14 mouse cellular contexts compared by ENCODE assay signal in the genomic region with DNA sequence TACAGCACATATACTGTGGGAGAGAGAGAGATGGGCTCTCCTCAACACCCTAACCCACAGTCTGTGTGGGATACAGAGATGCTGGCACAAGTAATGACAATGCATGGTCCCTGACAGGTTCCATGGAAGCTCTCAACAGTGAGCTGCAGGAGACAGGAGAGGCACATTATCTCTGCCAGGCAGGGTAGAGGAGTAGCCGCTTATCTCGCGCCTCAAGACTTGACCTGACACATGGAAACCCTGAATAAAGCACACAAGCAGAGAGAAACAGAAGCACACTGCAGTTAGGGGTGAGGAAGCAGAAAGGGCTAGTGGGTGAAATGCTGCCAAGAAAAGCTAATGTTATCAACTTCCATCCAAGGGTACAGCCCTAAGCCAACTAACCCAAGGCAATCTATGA. TPM values are rescaled to one million over a fixed set of nuclear protein-coding genes. Genes with fewer than 3 reads are reported as not detected.
DNase-seq lines count a peak whose midpoint lies in the region; ATAC-seq and TF ChIP-seq lines count a peak whose summit lies in the region.
"Had no signal": no experiment of that assay in that cellular context is flagged by ENCODE, and none has a peak within 500 bp of the region (broad histone marks: within the 10 kb centered on the region; RNA-seq: fewer than 3 reads in every experiment).

No protein-coding gene starts in this region.

- no peak for TF ChIP-seq CTCF in gastrocnemius, adult 2 months (IDR thresholded peaks at IDR 0.05)

- no peak for DNase-seq in gastrocnemius, adult 2 months
- no peak for DNase-seq in gastrocnemius, postnatal 4 days (ENCODE audit: low spot score in 2 of 2)
- DNase-seq in ovary, adult 18-20 months (ENCODE audit: low spot score) = peak; percentile 29
- no peak for DNase-seq in ovary, postnatal 10 days (ENCODE audit: low spot score)
- peak; percentile 20 for DNase-seq in yolk sac, embryonic 10.5 days (ENCODE audit: low spot score)
- no peak for DNase-seq in adrenal gland, adult 2 months
- DNase-seq in right cerebral cortex, postnatal 10 days (ENCODE audit: low spot score in 2 of 2) = no peak
- DNase-seq: kidney, adult 9 months; lung, postnatal 14 days; right cerebral cortex, postnatal 14 days had no signal

- intact Hi-C loops in gastrocnemius, adult 2 months (cut with DNase I) = no loop called here

- 20% methylated on average over 3 of the region's 3 CpGs for WGBS in liver, embryonic 15.5 days (ENCODE audit: insufficient replicate concordance)

- 0 out of 2 replicates have a peak overlapping the region, but pooled peaks have one; percentile 45 for H3K9ac ChIP-seq in liver, embryonic 15.5 days
- H3K9ac ChIP-seq: neural tube, embryonic 15.5 days had no signal

- ATAC-seq in liver, embryonic 15.5 days (ENCODE audit: insufficient read depth) = peak; percentile 99
- ATAC-seq: activated CD4-positive, CD25-positive, alpha-beta regulatory T cell, adult 4 months had no signal

- H3K27me3 ChIP-seq in liver, embryonic 15.5 days = no peaks in the 10 kb centered on the region
- H3K27me3 ChIP-seq: neural tube, embryonic 15.5 days had no signal

- H3K4me2 ChIP-seq in liver, embryonic 15.5 days = peak overlapping the region; percentile 61
- H3K4me2 ChIP-seq: neural tube, embryonic 15.5 days had no signal

- no peaks in the 10 kb centered on the region for H3K36me3 ChIP-seq in liver, embryonic 15.5 days (replicated peaks)
- H3K36me3 ChIP-seq: limb, embryonic 10.5 days had no signal

- H3K27ac ChIP-seq in gastrocnemius, adult 2 months = peak overlapping the region; percentile 38; the same call in 1 of the 2 replicates
- peak overlapping the region; percentile 99 for H3K27ac ChIP-seq in liver, embryonic 15.5 days (replicated peaks)
- H3K27ac ChIP-seq: limb, embryonic 10.5 days; neural tube, embryonic 15.5 days had no signal

- H3K4me3 ChIP-seq in gastrocnemius, adult 2 months = no peak overlapping the region
- no peak overlapping the region for H3K4me3 ChIP-seq in liver, embryonic 15.5 days (replicated peaks)
- H3K4me3 ChIP-seq: limb, embryonic 10.5 days; neural tube, embryonic 15.5 days had no signal

- H3K4me1 ChIP-seq in liver, embryonic 15.5 days (replicated peaks) = peaks cover 43% of the 10 kb centered on the region

- no peaks in the 10 kb centered on the region for H3K9me3 ChIP-seq in liver, embryonic 15.5 days (replicated peaks)
- H3K9me3 ChIP-seq: limb, embryonic 10.5 days; neural tube, embryonic 15.5 days had no signal

RNA-seq across cellular contexts. Expression of a gene that starts 10.2 kb away (rescaled TPM):
- total RNA-seq in gastrocnemius, adult 2 months (2021) = 1 to 10 TPM; 2.7 to 2.8 TPM
- 1 to 10 TPM; 2.0 to 2.1 TPM for total RNA-seq in gastrocnemius, postnatal 4 days (2021)
- 0.14 and 0.28 TPM in 2 replicates for polyA plus RNA-seq in liver, embryonic 15.5 days (2015; fragmentation: Nextera tagmentation; extraction: Ambion mirVana)
- total RNA-seq in adrenal gland, adult 2 months (2021) = under 1 TPM; 0.40 to 0.52 TPM
- polyA plus RNA-seq in adrenal gland, adult 2 months (2012; rRNA removed) = 0.10 TPM in 2 replicates
- polyA plus RNA-seq: activated CD4-positive, CD25-positive, alpha-beta regulatory T cell, adult 4 months had no signal

Comparison
In these comparisons a context has a peak if more than half of its experiments do, and no peak if none do; other contexts are left out.
1. DNase-seq: peak in ovary, adult 18-20 months (single experiment) and yolk sac, embryonic 10.5 days (single experiment); none in gastrocnemius, adult 2 months (single experiment), gastrocnemius, postnatal 4 days (0 of 2), ovary, postnatal 10 days (single experiment), adrenal gland, adult 2 months (single experiment) and right cerebral cortex, postnatal 10 days (0 of 2).